Mouse (Mus musculus): Measurements from ENCODE around the gene Tubg2.
"Not testable (repeated sequence)": the region's sequence is repeated elsewhere in the genome, so short reads cannot be mapped to it uniquely, and the experiment has no call there.

Tubg2 gene

DNA sequence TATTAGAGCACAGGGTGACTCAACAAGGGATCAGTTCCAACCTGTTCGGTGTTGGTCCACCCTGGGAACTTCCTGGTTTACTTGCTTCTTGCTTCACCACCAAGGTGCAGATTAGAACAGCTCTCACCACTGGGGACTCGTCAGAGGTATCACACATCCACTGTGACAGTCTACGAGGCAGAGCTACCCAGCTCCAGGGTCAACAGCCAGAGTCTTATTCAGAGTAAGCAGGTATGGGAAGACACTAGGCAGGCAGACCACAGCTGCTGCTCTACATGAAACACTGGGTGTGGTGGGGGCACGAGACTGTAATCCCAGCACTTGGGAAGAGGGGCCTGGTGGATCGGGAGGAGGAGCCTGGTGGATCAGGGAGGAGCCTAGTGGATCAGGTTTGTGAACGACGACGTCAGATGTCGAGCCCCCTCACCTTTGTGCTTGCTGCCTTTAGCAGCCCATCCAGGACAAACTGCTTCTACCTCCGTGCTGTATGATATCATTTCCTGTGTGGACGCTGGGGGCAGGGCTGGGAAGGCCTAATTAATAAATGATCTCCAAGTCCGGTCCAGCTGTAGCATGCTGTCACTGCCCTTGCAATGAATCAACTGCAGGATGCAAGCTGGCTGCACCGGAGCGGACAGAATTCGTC lies 17.0 kb upstream of the Tubg2 start:
- DNase-seq (ENCODE audit: low spot score), result no peak

DNA sequence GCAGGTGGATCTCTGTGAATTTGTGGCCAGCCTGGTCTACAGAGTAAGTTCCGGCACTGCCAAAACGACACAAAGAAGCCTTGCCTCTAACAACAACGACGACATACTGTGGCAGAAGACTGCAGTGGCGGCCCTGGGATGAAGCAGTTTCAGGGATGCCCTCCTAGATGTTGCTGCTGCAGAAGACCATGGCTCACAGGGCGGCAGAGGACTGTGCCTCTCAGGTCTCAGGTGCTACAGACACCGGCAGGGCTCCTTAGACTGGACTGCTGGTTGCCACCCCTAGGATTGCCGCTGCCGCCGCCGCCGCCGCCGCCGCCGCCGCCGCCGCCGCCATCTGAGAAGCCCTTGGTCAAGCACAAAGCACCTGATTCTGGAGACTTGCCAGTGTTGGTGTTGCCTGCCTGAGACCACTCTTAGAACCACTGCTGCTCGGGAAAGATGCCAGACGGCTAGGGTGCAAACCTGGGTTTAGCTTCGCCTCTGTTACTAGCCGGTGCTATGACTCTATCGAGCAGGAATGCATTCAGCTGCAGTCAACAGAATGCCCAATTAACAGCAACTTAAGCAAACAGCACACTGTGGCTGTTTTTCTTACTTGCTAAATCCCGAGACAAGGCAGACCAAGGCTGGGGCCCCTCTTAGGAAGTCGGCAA lies 15.4 kb upstream of the Tubg2 start:
- no peak for DNase-seq (ENCODE audit: low spot score)

DNA sequence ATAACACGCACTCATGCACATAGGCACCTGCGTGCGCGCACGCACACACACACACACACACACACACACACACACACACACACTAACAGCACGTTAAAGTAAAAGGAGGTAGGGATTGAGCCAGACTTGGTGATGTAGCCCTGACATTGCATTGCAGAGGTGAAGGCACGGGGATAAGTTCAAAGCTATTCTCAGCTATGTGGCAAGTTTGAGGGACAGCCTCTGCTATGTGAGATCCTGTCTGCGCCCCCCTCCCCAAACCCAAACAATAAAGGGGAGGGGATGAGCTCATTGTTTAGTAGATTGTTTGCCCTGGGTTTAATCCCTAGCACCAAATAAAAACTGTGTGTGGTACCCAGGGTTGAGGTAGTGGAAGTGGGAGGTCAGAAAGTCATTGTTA lies 14.6 kb upstream of the Tubg2 start:
- DNase-seq (ENCODE audit: low spot score), result no peak

DNA sequence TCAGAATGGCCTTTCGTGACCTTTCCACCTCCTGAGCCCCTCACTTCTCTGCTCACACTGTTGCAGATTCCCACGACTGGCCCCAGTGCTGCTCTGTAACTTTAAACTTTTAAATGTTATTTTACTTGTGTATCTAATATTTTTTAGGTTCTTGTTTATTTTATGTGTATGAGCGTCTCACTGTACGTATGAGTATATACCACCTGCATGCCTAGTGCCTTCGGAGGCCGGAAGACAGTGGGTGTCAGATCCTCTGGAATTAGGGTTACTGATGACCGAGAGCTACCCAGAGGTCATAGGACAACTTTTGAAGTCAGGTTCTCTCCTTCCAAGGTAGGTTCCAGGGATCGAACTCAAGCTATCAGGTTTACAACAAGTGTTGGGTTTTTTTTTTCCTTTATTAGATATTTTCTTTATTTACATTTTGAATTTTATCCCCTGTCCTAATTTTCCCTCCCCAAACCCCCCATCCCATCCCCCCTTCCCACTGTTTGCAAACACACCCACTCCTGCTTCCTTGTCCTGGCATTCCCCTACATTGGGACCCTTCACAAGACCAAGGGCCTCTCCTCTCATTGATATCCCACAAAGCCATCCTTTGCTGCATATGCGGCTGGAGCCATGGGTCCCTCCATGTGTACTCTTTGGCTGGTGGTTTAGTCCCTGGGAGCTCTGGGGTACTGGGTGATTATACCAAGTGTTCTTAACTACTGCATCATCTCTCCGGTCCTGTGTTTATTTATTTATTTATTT lies 13.3 kb upstream of the Tubg2 start:
- DNase-seq (ENCODE audit: low spot score), result no peak

DNA sequence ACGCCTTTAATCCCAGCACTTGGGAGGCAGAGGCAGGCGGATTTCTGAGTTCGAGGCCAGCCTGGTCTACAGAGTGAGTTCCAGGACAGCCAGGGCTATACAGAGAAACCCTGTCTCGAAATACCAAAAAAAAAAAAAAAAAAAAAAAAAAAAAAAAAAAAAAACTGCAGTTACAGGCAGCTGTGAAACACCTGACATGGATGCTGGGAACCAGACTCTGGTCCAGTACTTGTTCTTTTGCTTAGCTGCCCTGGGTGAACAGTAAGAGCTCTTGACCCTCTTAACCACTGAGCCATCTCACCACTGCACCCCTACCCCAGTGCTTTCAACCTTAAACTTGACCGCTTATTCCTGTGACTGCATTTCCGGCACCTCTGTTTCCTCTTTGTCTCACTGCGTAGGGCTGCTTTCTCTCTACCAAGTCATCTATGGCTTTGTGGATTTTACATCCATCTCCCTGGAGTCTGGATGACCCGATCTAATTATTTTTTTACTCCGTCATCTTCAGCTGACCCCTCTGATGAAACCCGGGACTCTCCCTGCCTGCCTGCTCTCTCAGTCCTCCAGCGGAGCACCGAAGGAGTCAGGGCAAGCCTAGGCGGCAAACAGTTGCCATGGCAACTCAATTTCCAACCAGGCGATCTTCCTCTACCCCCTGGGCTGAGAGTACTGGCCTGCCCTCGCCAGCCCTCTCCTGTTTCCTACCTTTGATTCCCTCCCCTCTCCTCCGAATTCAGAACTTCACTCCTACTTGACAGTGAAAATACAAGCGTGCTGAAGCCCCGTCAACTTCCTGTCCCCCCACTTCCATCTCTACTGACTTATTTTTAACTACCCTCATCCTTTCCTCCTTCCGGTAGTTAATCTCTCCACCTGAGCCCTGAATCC lies 12.1 kb upstream of the Tubg2 start:
- peak; percentile 58 for DNase-seq (ENCODE audit: low spot score)

DNA sequence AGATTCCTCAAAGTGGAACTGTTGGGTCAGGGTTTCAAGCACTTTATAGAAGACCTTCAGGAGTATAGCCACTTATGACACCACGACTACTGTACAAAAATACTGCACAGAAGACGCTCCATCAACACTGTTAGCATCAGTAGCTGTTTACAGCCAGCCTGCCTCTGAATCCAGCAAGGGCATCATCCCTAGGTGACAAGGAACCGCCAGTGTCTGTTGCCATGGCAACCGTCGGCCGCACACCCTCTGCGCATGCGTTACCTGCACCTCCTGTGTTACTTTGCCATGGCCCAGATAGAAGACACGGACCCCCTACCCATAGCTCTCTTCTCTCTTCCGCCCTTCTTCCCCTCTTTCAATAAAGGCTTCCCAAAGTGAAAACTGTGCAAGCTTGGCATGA lies 9.3 kb upstream of the Tubg2 start:
- DNase-seq (ENCODE audit: low spot score), result no peak

DNA sequence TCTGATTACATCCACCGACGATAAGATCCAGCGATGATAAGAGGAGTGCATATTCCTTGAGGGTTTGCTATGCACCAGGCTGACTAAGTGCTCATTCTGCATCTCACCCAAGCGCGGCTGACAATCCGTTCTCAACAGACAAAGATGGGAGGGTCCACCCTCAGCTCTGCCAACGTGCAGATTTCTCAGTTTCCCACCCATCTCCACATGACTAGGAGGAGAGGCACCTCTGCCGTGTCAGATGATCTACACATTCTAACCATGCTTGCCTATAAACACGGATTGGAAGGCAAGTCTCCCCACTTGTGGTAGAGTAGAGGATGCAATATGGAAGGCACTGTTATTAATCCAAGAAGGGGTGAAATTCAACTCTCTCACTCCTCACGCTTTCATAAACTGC lies 7.0 kb upstream of the Tubg2 start:
- no peak for DNase-seq (ENCODE audit: low spot score)

DNA sequence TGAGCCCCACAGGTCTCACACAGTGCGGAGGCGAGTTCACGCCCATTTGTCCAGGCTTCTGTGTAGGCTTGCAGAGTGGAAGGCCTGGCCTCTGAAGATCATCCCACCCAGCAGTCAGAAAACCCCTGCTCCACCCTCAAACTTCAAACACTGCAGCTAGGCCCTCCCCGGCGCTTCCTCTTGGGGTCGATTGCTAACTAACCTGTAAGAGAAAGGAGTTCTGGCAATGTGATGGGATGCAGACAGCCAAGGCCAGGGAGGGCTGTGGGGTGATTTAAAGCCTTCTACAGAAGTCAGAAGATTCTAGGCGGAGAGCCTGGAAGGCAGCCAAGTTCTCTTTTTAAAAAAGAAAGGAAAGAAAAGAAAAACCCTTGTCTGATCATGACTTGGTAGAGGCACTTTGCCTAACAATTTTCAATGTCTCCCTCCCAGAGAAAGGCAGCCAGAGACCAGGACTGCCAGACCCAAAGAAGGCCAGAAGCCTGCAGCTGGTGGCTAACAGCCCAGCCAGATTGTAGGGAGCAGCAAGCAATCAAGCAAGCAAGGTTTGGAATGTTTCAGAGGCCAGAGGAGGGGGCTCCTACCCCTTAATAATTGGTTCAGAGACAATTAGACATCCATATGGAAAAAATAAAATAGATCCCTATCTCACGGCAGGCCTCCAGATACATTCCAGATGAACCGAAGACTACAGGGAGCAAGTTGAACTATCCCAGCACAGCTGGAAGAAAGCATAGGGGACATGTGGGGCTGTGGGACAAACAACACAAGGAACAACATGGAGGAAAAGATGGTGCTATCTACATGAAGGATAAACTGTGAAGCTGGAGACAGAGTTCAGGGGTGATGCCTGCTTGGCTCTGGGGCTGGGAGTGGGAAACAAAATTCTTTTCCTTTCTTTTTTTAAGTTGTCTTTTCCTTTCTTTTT lies 6.3 kb upstream of the Tubg2 start:
- no peak for DNase-seq (ENCODE audit: low spot score)

DNA sequence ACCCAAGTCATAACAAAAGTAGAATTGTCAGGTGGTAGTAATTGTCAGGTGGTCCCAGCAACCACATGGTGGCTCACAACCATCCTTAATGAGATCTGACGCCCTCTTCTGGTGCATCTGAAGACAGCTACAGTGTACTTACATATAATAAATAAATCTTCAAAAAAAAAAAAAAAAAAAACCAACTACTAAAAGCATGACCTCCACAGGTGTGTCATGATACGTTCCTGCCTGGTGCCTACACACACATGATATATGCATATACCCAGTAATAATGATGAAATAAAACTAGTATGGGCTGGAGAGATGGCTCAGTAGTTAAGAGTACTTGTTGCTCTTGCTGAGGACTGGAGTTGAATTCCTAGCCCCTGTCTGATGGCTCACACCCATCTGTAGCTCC lies 4.6 kb upstream of the Tubg2 start:
- DNase-seq (ENCODE audit: low spot score), result no peak

DNA sequence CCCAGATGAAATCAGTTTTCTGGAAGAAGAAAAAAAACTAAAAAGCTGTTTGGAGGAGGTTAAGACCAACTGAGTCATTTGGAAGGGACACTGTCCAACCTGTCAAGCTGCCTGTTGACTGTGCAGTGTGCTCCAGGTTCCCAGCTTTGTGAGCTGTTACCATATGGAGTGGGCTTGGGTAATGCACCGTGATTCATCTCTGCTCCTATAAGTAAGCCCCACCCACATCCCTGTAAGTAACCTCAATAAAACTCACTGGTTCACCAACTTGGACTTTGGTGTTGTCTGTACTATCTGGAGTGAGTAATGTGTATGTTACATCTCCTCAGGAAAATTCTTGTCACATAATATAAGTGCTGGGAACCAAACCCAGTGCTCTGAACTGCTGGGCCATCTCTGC lies 2.9 kb upstream of the Tubg2 start:
- no peak for DNase-seq (ENCODE audit: low spot score)

DNA sequence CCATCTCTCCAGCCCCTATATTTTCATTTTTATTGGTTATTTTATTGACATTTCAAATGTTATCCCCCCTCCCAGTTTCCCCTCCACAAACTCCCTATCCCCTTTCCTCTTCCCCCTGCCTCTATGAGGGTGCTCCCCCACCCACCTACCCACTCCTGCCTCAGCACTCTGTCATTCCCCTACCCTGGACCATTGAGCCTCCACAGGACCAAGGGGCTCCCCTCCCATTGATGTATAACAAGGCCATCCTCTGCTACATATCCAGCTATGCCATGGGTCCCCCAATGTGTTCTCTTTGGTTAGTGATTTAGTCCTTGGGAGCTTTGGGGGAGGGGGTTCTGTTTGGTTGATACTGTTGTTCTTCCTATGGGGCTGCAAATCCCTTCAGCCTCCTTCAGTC lies 1.1 kb upstream of the Tubg2 start:
- no peak for DNase-seq (ENCODE audit: low spot score)

DNA sequence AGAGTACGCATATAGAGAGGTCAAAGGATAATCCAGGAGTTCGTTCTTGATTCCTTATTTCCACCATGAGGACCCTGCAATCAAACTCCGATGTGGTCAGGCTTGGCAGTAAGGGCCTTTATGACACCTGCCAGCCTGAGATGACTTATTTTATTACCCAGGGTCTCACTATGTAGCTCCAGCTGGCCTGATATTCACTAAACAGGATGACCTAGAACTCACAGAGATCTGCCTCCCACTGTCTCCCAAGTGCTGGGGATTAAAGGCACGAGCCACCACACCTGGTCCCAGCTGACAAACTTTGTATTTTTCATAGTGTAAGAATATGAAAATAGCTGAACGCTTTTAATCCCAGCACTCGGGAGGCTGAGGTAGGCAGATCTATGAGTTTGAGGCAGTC lies 556 bp upstream of the Tubg2 start:
- no peak for DNase-seq (ENCODE audit: low spot score)

DNA sequence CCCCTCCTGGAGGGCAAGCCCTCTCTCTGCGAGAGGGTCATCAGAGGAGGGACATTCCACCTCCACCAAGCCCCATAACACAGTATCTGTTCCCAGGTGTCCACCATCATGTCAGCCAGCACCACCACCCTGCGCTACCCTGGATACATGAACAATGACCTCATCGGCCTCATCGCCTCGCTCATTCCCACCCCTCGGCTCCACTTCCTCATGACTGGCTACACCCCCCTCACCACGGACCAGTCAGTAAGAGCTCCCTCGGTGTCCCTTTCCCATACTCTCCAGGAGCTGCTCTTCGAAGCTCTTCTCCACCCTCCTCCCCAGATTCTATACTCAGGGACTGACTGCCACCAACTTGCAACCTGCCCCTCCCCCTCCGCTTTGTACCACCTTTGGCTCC lies 4.4 kb downstream of the Tubg2 start:
- DNase-seq (ENCODE audit: low spot score), result not testable (repeated sequence)

DNA sequence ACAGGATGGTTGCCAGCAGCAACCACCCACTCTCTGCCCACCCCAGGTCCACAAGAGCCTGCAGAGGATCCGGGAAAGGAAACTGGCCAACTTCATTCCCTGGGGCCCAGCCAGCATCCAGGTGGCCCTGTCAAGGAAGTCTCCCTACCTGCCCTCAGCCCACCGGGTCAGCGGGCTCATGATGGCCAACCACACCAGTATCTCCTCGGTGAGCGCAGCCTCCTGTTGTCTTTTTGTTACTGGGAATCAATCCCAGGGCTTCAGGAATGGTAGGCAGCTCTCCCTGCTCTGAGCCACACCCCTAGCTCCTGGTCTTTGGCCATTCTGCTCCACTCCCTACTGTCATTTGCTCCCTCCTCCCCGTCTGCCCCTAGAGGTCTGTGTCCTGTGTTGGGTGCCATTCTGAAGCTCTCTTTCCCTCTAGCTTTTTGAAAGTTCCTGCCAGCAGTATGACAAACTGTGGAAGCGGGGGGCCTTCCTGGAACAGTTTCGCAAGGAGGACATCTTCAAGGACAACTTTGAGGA lies 5.3 kb downstream of the Tubg2 start:
- DNase-seq (ENCODE audit: low spot score), result not testable (repeated sequence)

DNA sequence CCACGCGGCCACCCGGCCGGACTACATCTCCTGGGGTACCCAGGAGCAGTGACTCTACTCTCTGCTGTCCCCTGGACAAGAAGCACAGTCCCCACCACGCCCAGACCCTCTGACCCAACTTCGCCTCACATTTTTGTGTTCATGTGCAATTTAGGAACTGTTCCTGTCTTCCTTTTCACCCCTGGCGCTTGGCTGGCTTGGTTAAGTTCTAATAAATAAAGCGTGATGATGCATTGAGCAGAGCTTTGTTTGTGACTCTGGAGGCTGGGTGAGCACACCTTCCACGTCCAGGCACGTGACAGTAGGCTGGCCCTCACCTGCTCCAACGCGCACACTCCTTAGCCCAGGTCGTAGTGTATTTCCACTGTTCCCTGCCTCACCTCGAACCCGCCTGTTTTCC lies 5.8 kb downstream of the Tubg2 start:
- no peak for DNase-seq (ENCODE audit: low spot score)

DNA sequence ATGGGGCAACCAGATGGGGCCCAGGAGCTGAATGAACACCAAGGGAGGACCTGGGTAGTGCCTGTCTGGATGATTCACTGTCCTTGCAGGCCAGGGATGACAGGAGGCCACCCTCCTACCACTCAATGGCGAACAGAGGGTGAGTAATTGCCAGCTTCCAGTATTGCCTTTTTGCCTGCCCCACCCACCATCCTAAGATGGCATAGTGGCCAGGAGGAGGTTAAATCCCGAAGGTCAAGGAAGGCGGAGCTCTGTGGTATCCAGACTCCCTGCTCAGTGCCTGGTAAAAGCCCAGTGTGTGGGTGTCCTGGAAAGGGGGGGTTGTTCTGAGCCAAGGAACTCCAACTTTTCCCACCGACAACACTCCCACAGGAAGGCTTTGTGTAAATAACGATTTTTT lies 6.6 kb downstream of the Tubg2 start:
- DNase-seq (ENCODE audit: low spot score), result no peak

DNA sequence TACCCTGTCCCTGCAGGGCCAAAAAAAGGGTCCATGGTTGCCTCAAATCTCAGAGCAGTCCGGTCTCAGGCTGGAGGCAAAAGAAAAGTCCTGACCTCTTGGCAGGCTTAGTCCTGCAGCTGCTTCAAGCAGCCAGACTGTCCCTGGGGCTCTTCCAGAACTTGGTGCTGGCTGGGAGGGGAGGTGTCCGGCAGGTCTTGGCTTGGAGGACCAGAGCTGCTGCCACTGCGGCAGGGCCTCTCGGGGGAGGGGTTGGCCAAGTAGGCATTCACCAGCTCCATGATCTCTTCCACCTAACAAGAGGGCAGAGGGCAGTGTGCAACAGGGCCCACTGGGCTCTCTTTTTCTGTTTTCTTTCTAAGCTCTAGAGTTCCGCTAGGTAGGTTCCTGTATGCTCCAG lies 7.1 kb downstream of the Tubg2 start:
- DNase-seq (ENCODE audit: low spot score), result no peak

DNA sequence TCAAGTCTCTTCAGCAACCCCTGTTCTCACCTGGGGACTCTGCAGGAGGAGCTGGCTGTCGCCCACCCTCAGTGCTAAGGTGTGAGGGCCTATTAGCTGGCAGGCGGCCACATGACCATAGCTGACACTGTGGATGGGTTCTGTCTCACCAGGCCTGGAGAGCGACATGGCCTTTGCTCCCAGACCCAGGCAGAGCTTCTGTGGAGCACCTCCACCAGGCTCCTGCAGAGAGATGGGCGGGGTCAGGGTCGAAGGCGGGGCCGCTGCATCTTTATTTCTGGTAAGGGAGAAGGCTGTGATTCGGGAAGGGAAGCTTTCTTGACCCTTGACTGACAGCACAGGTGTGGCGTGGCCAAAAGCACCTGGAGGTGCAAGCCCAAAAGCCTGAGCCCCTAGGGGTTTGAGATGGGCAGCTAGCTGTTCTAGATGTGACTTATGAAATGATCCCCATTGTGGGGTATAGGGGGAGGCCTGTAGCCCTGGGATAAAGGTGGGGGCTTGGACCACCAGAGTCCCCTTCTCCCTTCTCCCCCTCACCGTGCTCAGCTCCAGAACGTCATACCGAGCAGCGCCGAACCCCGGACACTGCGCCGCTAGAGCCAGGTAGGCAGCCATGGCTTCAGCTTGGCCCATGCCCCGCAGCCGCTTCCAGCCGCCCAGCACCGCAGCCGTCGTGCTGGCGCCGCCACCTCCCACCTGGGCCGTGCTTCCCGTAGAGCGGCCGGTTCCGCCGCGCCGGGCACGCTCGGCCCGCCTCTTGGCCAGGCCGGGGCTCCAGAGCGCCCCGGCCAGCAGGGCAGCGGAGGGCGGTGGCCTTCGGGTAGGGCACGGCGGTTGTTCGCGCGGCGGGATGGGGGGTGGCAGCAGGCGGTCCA lies 8.0 kb downstream of the Tubg2 start:
- no peak for DNase-seq (ENCODE audit: low spot score)

DNA sequence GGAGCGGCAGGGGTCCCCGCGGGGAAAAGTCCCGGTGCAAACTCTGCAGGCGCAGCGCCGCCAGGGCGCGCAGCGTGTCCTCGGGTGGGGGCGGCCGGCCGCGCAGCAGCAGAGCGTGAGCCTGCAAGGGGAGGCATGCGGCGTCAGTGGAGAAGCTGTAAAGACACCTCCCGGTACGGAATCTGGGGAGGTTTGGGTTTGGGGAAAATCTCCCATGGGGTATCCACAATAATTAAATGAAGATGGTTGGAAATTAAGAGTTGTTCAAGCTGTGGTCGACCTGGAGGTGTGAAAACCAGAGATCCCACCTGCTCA lies 8.6 kb downstream of the Tubg2 start:
- DNase-seq (ENCODE audit: low spot score), result no peak

All from T-cell, adult 2 months (primary cell).